Mouse (Mus musculus): ENCODE data around the gene Zc3h13. TPM values are rescaled to one million over a fixed set of nuclear protein-coding genes. Genes with fewer than 3 reads are reported as not detected.

Gene Zc3h13
- polyA plus RNA-seq, 1 experiment = 7.0 TPM

DNA sequence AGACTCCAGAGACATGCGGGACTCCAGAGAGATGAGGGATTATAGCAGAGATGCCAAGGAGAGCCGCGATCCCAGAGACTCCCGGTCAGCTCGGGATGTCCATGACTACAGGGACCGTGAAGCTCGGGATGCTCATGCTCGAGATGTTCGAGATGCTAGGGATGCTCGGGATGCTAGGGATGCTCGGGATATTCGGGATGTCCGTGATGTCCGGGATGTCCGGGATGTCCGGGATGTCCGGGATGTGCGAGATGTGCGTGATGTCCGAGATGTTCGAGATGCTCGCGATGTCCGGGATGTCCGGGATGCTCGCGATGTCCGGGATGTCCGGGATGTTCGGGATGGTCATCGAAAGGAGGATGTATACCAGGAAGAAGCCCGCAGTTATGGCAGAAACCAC, 39.2 kb downstream of the Zc3h13 start:
- no peak for DNase-seq
- no peaks in the 10 kb centered on the region for H3K4me1 ChIP-seq (ENCODE audit: control insufficient read depth, insufficient read depth, low read length)
- H3K4me3 ChIP-seq (ENCODE audit: insufficient read depth, low read depth, low read length) = no peak overlapping the region
- no peaks in the 10 kb centered on the region for H3K27me3 ChIP-seq (replicated peaks; ENCODE audit: control insufficient read depth, insufficient read depth, low read length)
- TF ChIP-seq POLR2A (IDR thresholded peaks at IDR 0.05; ENCODE audit: low read depth, low read length) (no peak), CTCF (conservative IDR thresholded peaks at IDR 0.05; ENCODE audit: insufficient read depth, insufficient read length, low read depth, low read length) (no peak)
- peaks cover 2% of the 10 kb centered on the region for H3K36me3 ChIP-seq (ENCODE audit: control insufficient read depth, insufficient read depth, low read length)
- 97% methylated on average over 32 of the region's 32 CpGs for WGBS
- H3K27ac ChIP-seq (ENCODE audit: insufficient read depth, low read depth, low read length) = no peak overlapping the region

DNA sequence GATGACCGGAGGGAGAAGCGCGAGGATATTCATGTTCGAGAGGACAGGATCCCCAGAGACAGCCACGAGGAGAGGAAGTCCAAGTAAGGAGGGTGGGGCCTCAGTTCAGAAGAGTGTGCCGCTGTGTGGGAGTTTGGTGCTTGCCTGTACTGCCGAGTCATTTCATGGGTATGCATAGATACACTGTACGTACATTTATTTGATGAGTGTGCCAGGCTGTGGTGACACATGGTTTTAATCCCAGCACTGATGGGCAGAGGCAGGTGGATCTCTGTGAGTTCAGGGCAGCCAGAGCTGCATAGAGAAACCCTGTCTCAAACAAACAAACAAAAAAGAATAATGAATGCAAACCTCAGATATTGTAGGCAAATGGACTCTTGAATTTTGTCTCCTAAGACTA, 43.9 kb downstream of the Zc3h13 start:
- Histone ChIP-seq H3K27me3 (replicated peaks; ENCODE audit: control insufficient read depth, insufficient read depth, low read length) (no peaks in the 10 kb centered on the region), H3K4me3 (ENCODE audit: insufficient read depth, low read depth, low read length) (no peak overlapping the region), H3K27ac (ENCODE audit: insufficient read depth, low read depth, low read length) (no peak overlapping the region), H3K36me3 (ENCODE audit: control insufficient read depth, insufficient read depth, low read length) (peaks cover 2% of the 10 kb centered on the region), H3K4me1 (ENCODE audit: control insufficient read depth, insufficient read depth, low read length) (no peaks in the 10 kb centered on the region)
- no peak for DNase-seq
- TF ChIP-seq CTCF (conservative IDR thresholded peaks at IDR 0.05; ENCODE audit: insufficient read depth, insufficient read length, low read depth, low read length) = no peak
- WGBS = 71% methylated on average over 8 of the region's 8 CpGs

DNA sequence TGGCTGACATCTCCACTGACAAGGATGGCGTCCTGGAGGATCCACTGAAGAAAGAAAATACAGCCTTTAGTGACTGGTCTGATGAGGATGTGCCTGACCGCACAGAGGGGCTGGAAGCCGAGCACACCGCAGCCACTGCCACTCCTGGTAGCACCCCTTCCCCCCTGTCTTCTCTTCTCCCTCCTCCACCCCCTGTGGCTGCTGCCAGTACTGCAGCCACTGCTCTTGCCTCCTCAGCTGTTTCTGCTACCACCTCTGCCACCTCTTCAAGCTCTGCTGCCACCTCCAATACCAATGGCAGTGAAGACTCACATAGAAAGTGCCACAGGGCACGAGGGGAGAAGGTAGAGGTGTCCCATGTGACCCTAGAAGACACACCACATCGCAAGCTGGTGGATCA, 46.4 kb downstream of the Zc3h13 start:
- Histone ChIP-seq H3K36me3 (ENCODE audit: control insufficient read depth, insufficient read depth, low read length) (no peaks in the 10 kb centered on the region; the same call in 1 of the 2 replicates), H3K4me3 (ENCODE audit: insufficient read depth, low read depth, low read length) (no peak overlapping the region), H3K4me1 (ENCODE audit: control insufficient read depth, insufficient read depth, low read length) (no peaks in the 10 kb centered on the region), H3K27me3 (replicated peaks; ENCODE audit: control insufficient read depth, insufficient read depth, low read length) (no peaks in the 10 kb centered on the region), H3K27ac (ENCODE audit: insufficient read depth, low read depth, low read length) (no peak overlapping the region)
- TF ChIP-seq POLR2A (IDR thresholded peaks at IDR 0.05; ENCODE audit: low read depth, low read length) = no peak
- peak; percentile 48; the same call in 1 of the 2 replicates for TF ChIP-seq CTCF (conservative IDR thresholded peaks at IDR 0.05; ENCODE audit: insufficient read depth, insufficient read length, low read depth, low read length)
- WGBS = 84% methylated on average over 6 of the region's 6 CpGs
- no peak for DNase-seq

DNA sequence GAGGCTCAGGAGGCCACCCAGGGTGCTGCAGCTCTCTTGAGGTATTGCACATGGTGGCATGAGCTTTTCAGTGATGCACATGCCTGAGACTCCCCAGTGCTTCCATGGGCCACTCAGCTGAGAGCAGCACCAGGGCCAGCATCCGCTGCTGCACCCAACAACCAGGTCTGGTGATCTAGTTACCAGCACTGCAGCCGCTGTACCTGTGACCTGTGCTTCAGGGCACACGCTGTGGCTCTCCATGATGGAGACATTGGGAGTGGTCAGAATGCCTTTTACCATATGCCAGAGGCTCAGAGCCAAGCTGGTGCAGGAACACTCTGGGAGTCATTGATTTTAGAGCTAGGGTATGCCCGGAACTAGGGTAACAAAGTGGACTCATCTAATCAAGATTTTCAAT, 50.1 kb downstream of the Zc3h13 start:
- Histone ChIP-seq H3K36me3 (ENCODE audit: control insufficient read depth, insufficient read depth, low read length) (no peaks in the 10 kb centered on the region; the same call in 1 of the 2 replicates), H3K4me3 (ENCODE audit: insufficient read depth, low read depth, low read length) (no peak overlapping the region), H3K27me3 (replicated peaks; ENCODE audit: control insufficient read depth, insufficient read depth, low read length) (no peaks in the 10 kb centered on the region), H3K27ac (ENCODE audit: insufficient read depth, low read depth, low read length) (no peak overlapping the region), H3K4me1 (ENCODE audit: control insufficient read depth, insufficient read depth, low read length) (no peaks in the 10 kb centered on the region)
- no peak for TF ChIP-seq POLR2A (IDR thresholded peaks at IDR 0.05; ENCODE audit: low read depth, low read length)
- no peak for TF ChIP-seq CTCF (conservative IDR thresholded peaks at IDR 0.05; ENCODE audit: insufficient read depth, insufficient read length, low read depth, low read length)
- DNase-seq = no peak
- WGBS = 95% methylated on average over 4 of the region's 4 CpGs

DNA sequence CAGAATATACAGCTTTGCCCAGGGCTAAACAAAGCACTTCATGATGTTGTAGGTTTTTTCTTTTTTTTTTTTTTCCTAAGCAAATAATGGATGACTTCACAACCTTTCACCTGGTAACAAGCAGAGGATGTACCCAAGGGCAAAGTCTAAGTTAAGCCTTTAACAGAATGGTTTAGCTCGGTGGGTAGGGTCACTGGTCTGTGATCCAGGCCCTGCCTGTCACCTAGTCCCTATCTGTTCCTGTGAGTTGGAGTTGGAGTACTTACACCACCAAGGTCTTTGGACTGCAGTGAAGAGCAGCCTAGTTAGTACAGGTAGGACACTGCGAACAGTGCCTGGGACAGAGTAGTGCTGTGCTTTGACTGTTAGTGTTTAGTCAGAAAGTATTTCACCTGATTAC, 53.7 kb downstream of the Zc3h13 start:
- H3K27ac ChIP-seq (ENCODE audit: insufficient read depth, low read depth, low read length) = no peak overlapping the region
- no peaks in the 10 kb centered on the region for H3K27me3 ChIP-seq (replicated peaks; ENCODE audit: control insufficient read depth, insufficient read depth, low read length)
- no peaks in the 10 kb centered on the region for H3K4me1 ChIP-seq (ENCODE audit: control insufficient read depth, insufficient read depth, low read length)
- DNase-seq = peak; percentile 65
- no peaks in the 10 kb centered on the region; the same call in 1 of the 2 replicates for H3K36me3 ChIP-seq (ENCODE audit: control insufficient read depth, insufficient read depth, low read length)
- no peak overlapping the region for H3K4me3 ChIP-seq (ENCODE audit: insufficient read depth, low read depth, low read length)
- TF ChIP-seq POLR2A (IDR thresholded peaks at IDR 0.05; ENCODE audit: low read depth, low read length) (no peak), CTCF (conservative IDR thresholded peaks at IDR 0.05; ENCODE audit: insufficient read depth, insufficient read length, low read depth, low read length) (no peak)
- WGBS = 71% methylated on average over 2 of the region's 2 CpGs

DNA sequence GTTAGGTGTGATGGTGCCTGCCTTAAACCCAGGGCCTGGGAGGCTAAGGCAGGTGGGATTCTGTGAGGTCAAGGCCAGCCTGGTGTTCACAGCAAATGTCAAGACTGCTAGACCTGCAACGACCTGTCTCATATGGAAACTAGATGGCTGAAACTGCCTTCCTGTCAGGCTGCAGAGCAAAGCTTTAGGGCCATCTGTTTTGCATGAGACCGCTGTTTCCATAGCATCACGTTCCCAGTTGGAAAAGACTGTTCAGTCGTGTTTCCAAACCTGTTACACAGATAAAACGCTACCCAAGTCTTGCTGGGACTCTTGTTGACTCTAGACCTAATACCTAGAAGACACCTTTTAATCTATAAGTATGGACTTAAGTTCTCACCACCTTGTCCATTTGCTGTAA, 61.9 kb downstream of the Zc3h13 start:
- WGBS = 91% methylated on average over 5 of the region's 5 CpGs
- DNase-seq = no peak
- Histone ChIP-seq H3K4me1 (ENCODE audit: control insufficient read depth, insufficient read depth, low read length) (no peaks in the 10 kb centered on the region), H3K4me3 (ENCODE audit: insufficient read depth, low read depth, low read length) (no peak overlapping the region), H3K27ac (ENCODE audit: insufficient read depth, low read depth, low read length) (no peak overlapping the region), H3K27me3 (replicated peaks; ENCODE audit: control insufficient read depth, insufficient read depth, low read length) (no peaks in the 10 kb centered on the region), H3K36me3 (ENCODE audit: control insufficient read depth, insufficient read depth, low read length) (peaks cover 3% of the 10 kb centered on the region; the same call in 1 of the 2 replicates)
- TF ChIP-seq POLR2A (IDR thresholded peaks at IDR 0.05; ENCODE audit: low read depth, low read length) = no peak
- no peak for TF ChIP-seq CTCF (conservative IDR thresholded peaks at IDR 0.05; ENCODE audit: insufficient read depth, insufficient read length, low read depth, low read length)

DNA sequence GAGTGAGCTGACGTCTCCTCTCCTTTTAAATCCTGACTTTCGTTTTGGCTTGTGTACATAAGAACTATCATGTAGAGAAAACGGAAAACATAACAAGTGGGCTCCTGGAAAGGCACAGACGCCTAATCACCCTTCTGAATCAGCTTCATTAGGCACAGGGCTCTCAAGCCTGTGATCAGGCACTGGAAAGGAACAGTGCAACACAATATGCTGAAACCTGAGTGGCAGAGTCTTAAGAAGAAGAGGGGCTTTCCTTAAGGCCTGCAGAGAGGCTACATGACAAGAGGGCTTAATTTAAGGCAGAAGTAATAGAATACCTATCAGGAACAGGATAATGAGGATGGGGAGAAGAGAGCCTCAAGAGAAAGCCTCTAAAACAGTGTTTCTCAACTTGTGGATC, 67.5 kb downstream of the Zc3h13 start:
- Histone ChIP-seq H3K27me3 (replicated peaks; ENCODE audit: control insufficient read depth, insufficient read depth, low read length) (no peaks in the 10 kb centered on the region), H3K36me3 (ENCODE audit: control insufficient read depth, insufficient read depth, low read length) (no peaks in the 10 kb centered on the region), H3K4me3 (ENCODE audit: insufficient read depth, low read depth, low read length) (no peak overlapping the region), H3K4me1 (ENCODE audit: control insufficient read depth, insufficient read depth, low read length) (peaks cover 6% of the 10 kb centered on the region; the same call in 1 of the 2 replicates), H3K27ac (ENCODE audit: insufficient read depth, low read depth, low read length) (no peak overlapping the region)
- DNase-seq = no peak
- TF ChIP-seq CTCF (conservative IDR thresholded peaks at IDR 0.05; ENCODE audit: insufficient read depth, insufficient read length, low read depth, low read length) (no peak), POLR2A (IDR thresholded peaks at IDR 0.05; ENCODE audit: low read depth, low read length) (no peak)
- WGBS = 46% methylated on average over 4 of the region's 4 CpGs

DNA sequence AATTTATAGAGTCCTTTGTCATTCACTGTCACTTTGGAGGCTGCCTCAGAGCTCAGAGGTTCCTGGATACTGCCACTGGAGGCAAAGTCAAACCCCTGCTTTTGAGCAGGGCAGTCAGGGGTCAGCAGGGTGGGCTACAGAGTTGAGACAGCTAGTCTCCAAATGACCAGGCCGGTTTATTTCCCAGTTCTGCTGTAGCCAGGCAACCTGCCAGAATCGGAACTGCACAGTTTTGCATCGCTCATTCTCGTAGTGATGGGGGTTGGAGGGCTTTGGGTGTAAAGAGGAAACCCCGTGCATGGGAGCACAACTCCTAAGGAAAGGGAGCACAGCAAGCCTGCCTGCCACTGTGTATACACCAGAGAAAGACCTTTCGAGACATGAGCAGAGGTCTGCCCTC, 79.1 kb downstream of the Zc3h13 start:
- no peaks in the 10 kb centered on the region for H3K36me3 ChIP-seq (ENCODE audit: control insufficient read depth, insufficient read depth, low read length)
- TF ChIP-seq CTCF (conservative IDR thresholded peaks at IDR 0.05; ENCODE audit: insufficient read depth, insufficient read length, low read depth, low read length) (no peak), POLR2A (IDR thresholded peaks at IDR 0.05; ENCODE audit: low read depth, low read length) (no peak)
- WGBS = 52% methylated on average over 6 of the region's 6 CpGs

More for the DNA sequence above, 79.1 kb downstream of the Zc3h13 start:
- Histone ChIP-seq H3K27ac (ENCODE audit: insufficient read depth, low read depth, low read length) (no peak overlapping the region), H3K4me3 (ENCODE audit: insufficient read depth, low read depth, low read length) (no peak overlapping the region), H3K27me3 (replicated peaks; ENCODE audit: control insufficient read depth, insufficient read depth, low read length) (no peaks in the 10 kb centered on the region), H3K4me1 (ENCODE audit: control insufficient read depth, insufficient read depth, low read length) (no peaks in the 10 kb centered on the region)
- no peak for DNase-seq
